Mouse (Mus musculus) liver, embryonic 14.5 days (tissue): ENCODE data around the gene Fbxw4. TPM values are rescaled to one million over a fixed set of nuclear protein-coding genes. Genes with fewer than 3 reads are reported as not detected.

ENCODE experiments used
- ATAC-seq: fragments of 200-750 bp; cut with Nextera tagmentation; 2 replicates; pipeline ENCODE4 v1.8.0; 2017; ENCODE audit warnings: moderate number of reproducible peaks, mild to moderate bottlenecking, moderate library complexity; ENCODE audit not compliant: insufficient read depth
- DNase-seq, 3 experiments: peaks; one replicate each; pipeline ENCODE4 v3.0.0-alpha.2; 2012 to 2013; ENCODE audit warnings: low read depth in 3 of 3, low spot score in 3 of 3
- H3K27ac ChIP-seq: fragments of 300-500 bp; sonication (generic); 2 replicates; pipeline ENCODE4 v1.5.1; 2014; ENCODE audit warnings: moderate library complexity, mild to moderate bottlenecking, control low read depth, inconsistent platforms
- H3K27me3 ChIP-seq: fragments of 300-500 bp; sonication (generic); 2 replicates; pipeline ENCODE4 v1.6.1; 2014; ENCODE audit warnings: mild to moderate bottlenecking, low read length, moderate library complexity; ENCODE audit not compliant: control insufficient read depth, insufficient read depth
- H3K36me3 ChIP-seq: fragments of 300-500 bp; sonication (generic); replicated peaks from 2 replicates; pipeline ENCODE4 v1.6.1; 2014; ENCODE audit warnings: low read depth; ENCODE audit not compliant: control insufficient read depth, insufficient read depth
- H3K4me1 ChIP-seq, 2 experiments: fragments of 200-500 bp in 1 of 2; fragments of 300-500 bp in 1 of 2; sonication (generic) in 1 of 2; replicated peaks; 2 replicates each; pipeline ENCODE4 v1.6.1; 2012 to 2014; ENCODE audit warnings: antibody characterized with exemption in 1 of 2, inconsistent platforms in 1 of 2, low read length in 1 of 2; ENCODE audit not compliant: control insufficient read depth in 2 of 2, insufficient read depth in 2 of 2
- H3K4me2 ChIP-seq: fragments of 300-500 bp; sonication (generic); 2 replicates; pipeline ENCODE4 v1.6.1; 2014; ENCODE audit warnings: low read depth, mild to moderate bottlenecking, control low read depth, moderate library complexity
- H3K4me3 ChIP-seq, 2 experiments: fragments of 200-500 bp in 1 of 2; fragments of 300-500 bp in 1 of 2; sonication (generic) in 1 of 2; 2 replicates each; pipeline ENCODE4 v1.5.1; 2012 to 2014; ENCODE audit warnings: low read depth in 2 of 2, low read length in 2 of 2, mild to moderate bottlenecking in 2 of 2, control low read depth in 1 of 2, inconsistent platforms in 1 of 2, moderate library complexity in 1 of 2; ENCODE audit not compliant: insufficient read depth in 1 of 2
- H3K9ac ChIP-seq: fragments of 300-500 bp; sonication (generic); replicated peaks from 2 replicates; pipeline ENCODE4 v1.6.1; 2014; ENCODE audit warnings: mild to moderate bottlenecking, control low read depth, moderate library complexity
- H3K9me3 ChIP-seq: fragments of 300-500 bp; sonication (generic); 2 replicates; pipeline ENCODE4 v1.6.1; 2016; ENCODE audit warnings: low read length, mixed read lengths; ENCODE audit not compliant: control insufficient read depth
- CTCF ChIP-seq: IDR thresholded peaks from 2 replicates; pipeline ENCODE4 v1.5.1; 2016; ENCODE audit warnings: antibody characterized with exemption, low read depth, control low read depth
- EP300 ChIP-seq: IDR thresholded peaks from 2 replicates; pipeline ENCODE4 v1.6.1; 2016; ENCODE audit warnings: antibody characterized with exemption, low read depth
- WGBS: fragments of 180-500 bp; shearing (Covaris S2); extraction: QIAGEN DNeasy Blood & Tissue Kit; methylation state at CpG from one replicate; pipeline ENCODE4 v1.1.7; 2014; ENCODE audit not compliant: insufficient replicate concordance; 5-methylcytosine and 5-hydroxymethylcytosine counted together
- polyA plus RNA-seq, 2 experiments: library from polyadenylated mRNA; depleted of rRNA in 1 of 2; stranded (reverse) in 1 of 2; unstranded in 1 of 2; fragments of >200 nt; fragmentation: Nextera tagmentation in 1 of 2; extraction: Ambion mirVana in 1 of 2; gene quantifications; 2 replicates each; pipeline versions ENCODE4 v1.2.1 to v1.2.3; 2012 to 2014

Fbxw4 gene
- polyA plus RNA-seq, 2 experiments = 2.5 to 14.5 TPM

DNA sequence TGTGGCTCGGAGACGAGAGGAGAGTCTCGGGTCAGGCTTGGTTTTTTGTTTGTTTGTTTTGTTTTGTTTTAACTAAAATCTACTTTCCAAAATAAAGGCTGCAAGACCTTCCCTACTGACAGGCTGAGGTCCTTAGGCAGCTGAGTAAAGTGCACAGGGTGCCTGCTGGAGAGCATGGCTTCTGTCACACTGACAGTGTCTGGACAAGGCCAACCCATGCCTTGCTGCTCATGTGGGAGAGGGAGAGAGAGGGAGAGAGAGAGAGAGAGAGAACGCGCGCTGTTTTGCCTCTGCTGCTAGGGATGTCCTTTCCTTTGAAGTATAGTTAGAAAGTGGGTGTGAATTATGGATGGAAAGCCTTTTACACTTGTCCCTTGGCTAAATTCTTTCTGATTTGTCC, 128.6 kb downstream of the Fbxw4 start:
- no peak overlapping the region for H3K9ac ChIP-seq
- no peak for TF ChIP-seq EP300

DNA sequence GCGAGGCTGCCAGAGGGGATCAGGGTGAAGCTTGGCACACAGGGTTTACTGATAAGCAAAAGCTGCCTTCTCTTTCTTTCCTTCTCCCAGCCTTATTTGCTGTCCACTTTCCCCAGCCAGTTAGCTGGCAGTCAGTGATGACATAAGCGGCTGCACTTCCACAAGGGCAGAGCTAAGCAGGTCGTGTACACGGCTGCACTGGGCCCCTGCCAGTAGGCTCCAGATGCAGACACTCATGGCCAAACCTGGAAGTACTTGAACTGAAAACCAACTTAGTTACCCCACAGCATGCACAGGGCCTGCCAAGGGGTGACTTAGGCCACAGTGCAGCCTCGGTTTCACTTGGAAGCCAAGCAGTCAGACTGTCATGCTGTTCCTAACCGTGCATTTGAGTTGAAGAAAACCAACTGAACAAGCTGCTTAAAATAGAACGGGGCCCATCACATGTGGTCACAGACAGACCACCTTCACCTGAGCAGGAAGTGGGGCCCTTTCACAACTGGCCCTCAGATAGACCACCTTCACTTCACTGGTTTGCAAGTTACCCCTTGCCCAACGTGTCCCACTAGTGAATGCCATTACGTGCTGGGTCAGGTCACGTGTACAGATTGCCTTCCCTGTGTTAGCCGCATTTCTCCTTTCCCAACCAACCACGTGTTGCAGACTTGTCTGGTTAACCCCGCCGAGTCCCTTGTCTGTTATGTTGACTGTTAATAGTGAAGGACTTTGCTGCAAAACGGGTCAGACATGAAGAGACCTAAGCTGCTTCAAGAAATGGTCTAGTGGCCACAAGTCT, 129.7 kb downstream of the Fbxw4 start:
- Histone ChIP-seq H3K4me3 (no peak overlapping the region), H3K27me3 (no peaks in the 10 kb centered on the region), H3K36me3 (peaks cover 28% of the 10 kb centered on the region), H3K4me2 (no peak overlapping the region), H3K27ac (no peak overlapping the region), H3K9me3 (no peaks in the 10 kb centered on the region), H3K9ac (no peak overlapping the region), H3K4me1 (peaks cover 0 to 19% of the 10 kb centered on the region in 2 experiments; a peak in 3 of 4 replicates)
- DNase-seq = no peak
- ATAC-seq = no peak
- TF ChIP-seq EP300 (no peak), CTCF (no peak)
- 40% methylated on average over 15 of the region's 15 CpGs for WGBS

More for the DNA sequence above, 128.6 kb downstream of the Fbxw4 start:
- WGBS = 88% methylated on average over 6 of the region's 6 CpGs
- Histone ChIP-seq H3K36me3 (peaks cover 28% of the 10 kb centered on the region), H3K9me3 (no peaks in the 10 kb centered on the region), H3K4me3 (no peak overlapping the region), H3K4me1 (peaks cover 0 to 19% of the 10 kb centered on the region in 2 experiments; a peak in 3 of 4 replicates), H3K27ac (no peak overlapping the region), H3K27me3 (no peaks in the 10 kb centered on the region), H3K4me2 (no peak overlapping the region)
- no peak for ATAC-seq
- DNase-seq = no peak

DNA sequence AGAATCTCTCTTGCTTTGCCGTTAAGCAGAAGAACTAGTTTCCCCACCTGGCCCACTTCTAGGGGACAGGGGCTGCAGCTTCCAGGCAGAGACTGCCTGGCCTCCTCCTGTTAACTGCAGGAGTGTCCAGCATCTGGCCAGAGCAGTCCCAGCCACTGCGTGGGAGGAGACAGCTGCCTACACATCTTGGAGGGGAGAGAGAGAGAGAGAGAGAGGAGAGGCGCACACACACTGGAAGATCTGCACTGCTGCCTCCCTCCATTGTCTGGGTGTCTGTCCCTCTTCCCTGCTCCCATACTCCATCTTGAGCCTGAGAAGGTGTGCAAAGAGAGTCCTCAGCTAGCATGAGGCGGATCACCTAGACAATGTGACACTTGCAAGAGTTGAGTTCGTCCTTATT, 130.8 kb downstream of the Fbxw4 start:
- no peak for DNase-seq
- no peak overlapping the region for H3K27ac ChIP-seq
- peaks cover 28% of the 10 kb centered on the region for H3K36me3 ChIP-seq
- 77% methylated on average over 5 of the region's 5 CpGs for WGBS
- no peaks in the 10 kb centered on the region for H3K9me3 ChIP-seq
- H3K4me1 ChIP-seq = peaks cover 0 to 19% of the 10 kb centered on the region in 2 experiments; a peak in 3 of 4 replicates
- no peaks in the 10 kb centered on the region for H3K27me3 ChIP-seq
- H3K4me3 ChIP-seq = no peak overlapping the region
- no peak for ATAC-seq
- H3K9ac ChIP-seq = no peak overlapping the region
- H3K4me2 ChIP-seq = no peak overlapping the region
- TF ChIP-seq CTCF (no peak), EP300 (no peak)

Other genes with a start within 250 kb of the Fbxw4 start
- 3.4 and 3.7 TPM in 2 replicates for gene Poll, start 99.8 kb downstream of the Fbxw4 start, polyA plus RNA-seq (2012; rRNA removed)
- 4.1 and 5.0 TPM in 2 replicates for gene Poll, start 99.8 kb downstream of the Fbxw4 start, polyA plus RNA-seq (2014; fragmentation: Nextera tagmentation; extraction: Ambion mirVana)
- gene Gm17018, start 99.7 kb downstream of the Fbxw4 start, polyA plus RNA-seq (2012; rRNA removed) = 3.5 and 7.5 TPM in 2 replicates
- gene Gm17018, start 99.7 kb downstream of the Fbxw4 start, polyA plus RNA-seq (2014; fragmentation: Nextera tagmentation; extraction: Ambion mirVana) = 15.5 and 19.0 TPM in 2 replicates
- 0.08 TPM in 1 of 2 replicates, not detected in the other for gene Fgf8, start 82.6 kb upstream of the Fbxw4 start, polyA plus RNA-seq (2012; rRNA removed)
- gene Fgf8, start 82.6 kb upstream of the Fbxw4 start, polyA plus RNA-seq (2014; fragmentation: Nextera tagmentation; extraction: Ambion mirVana) = not detected in 2 replicates
- gene Npm3, start 89.3 kb upstream of the Fbxw4 start, polyA plus RNA-seq (2012; rRNA removed) = 59.0 and 59.7 TPM in 2 replicates
- 10.6 and 11.4 TPM in 2 replicates for gene Npm3, start 89.3 kb upstream of the Fbxw4 start, polyA plus RNA-seq (2014; fragmentation: Nextera tagmentation; extraction: Ambion mirVana)
- gene Mgea5, start 123.5 kb upstream of the Fbxw4 start, polyA plus RNA-seq (2012; rRNA removed) = 17.1 and 25.2 TPM in 2 replicates
- gene Mgea5, start 123.5 kb upstream of the Fbxw4 start, polyA plus RNA-seq (2014; fragmentation: Nextera tagmentation; extraction: Ambion mirVana) = 15.0 and 16.7 TPM in 2 replicates
- gene Kcnip2, start 155.7 kb upstream of the Fbxw4 start, polyA plus RNA-seq (2012; rRNA removed) = 1.7 TPM in 2 replicates
- gene Kcnip2, start 155.7 kb upstream of the Fbxw4 start, polyA plus RNA-seq (2014; fragmentation: Nextera tagmentation; extraction: Ambion mirVana) = 1.5 and 1.7 TPM in 2 replicates